Mouse (Mus musculus) kidney, embryonic 16.5 days (tissue): ENCODE measurements around the gene Gm9944. TPM values are rescaled to one million over a fixed set of nuclear protein-coding genes. Genes with fewer than 3 reads are reported as not detected.

Experiments
- ATAC-seq: fragments of 200-750 bp; cut with Nextera tagmentation; 2 replicates; pipeline ENCODE4 v1.8.0; 2017; ENCODE audit warnings: moderate TSS enrichment; ENCODE audit not compliant: low FRiP score, low TSS enrichment
- H3K27ac ChIP-seq: fragments of 300-500 bp; sonication (generic); 2 replicates; pipeline ENCODE4 v1.5.1; 2014; ENCODE audit warnings: low read length
- H3K27me3 ChIP-seq: fragments of 300-500 bp; sonication (generic); 2 replicates; pipeline ENCODE4 v1.6.1; 2014; ENCODE audit warnings: low read length, control low read depth, mixed read lengths; ENCODE audit not compliant: insufficient read depth
- H3K36me3 ChIP-seq: fragments of 300-500 bp; sonication (generic); 2 replicates; pipeline ENCODE4 v1.6.1; 2014; ENCODE audit warnings: low read length, control low read depth, mixed read lengths; ENCODE audit not compliant: insufficient read depth
- H3K4me1 ChIP-seq: fragments of 300-500 bp; sonication (generic); 2 replicates; pipeline ENCODE4 v1.6.1; 2014; ENCODE audit warnings: low read length, control low read depth, mixed read lengths; ENCODE audit not compliant: insufficient read depth
- H3K4me2 ChIP-seq: fragments of 300-500 bp; sonication (generic); replicated peaks from 2 replicates; pipeline ENCODE4 v1.6.1; 2014; ENCODE audit warnings: low read depth, low read length
- H3K4me3 ChIP-seq: fragments of 300-500 bp; sonication (generic); 2 replicates; pipeline ENCODE4 v1.5.1; 2014; ENCODE audit warnings: mild to moderate bottlenecking, low read length
- H3K9ac ChIP-seq: fragments of 300-500 bp; sonication (generic); replicated peaks from 2 replicates; pipeline ENCODE4 v1.6.1; 2014; ENCODE audit warnings: low read length
- H3K9me3 ChIP-seq: fragments of 300-500 bp; sonication (generic); 2 replicates; pipeline ENCODE4 v1.6.1; 2016; ENCODE audit warnings: low read length, control low read depth
- WGBS: fragments of 180-500 bp; shearing (Covaris S2); extraction: QIAGEN DNeasy Blood & Tissue Kit; methylation state at CpG from one replicate; pipeline ENCODE4 v1.1.7; 2014; 5-methylcytosine and 5-hydroxymethylcytosine counted together
- polyA plus RNA-seq: library from polyadenylated mRNA; unstranded; fragments of >200 nt; fragmentation: Nextera tagmentation; extraction: Ambion mirVana; gene quantifications from 2 replicates; pipeline ENCODE4 v1.2.1, GENCODE M21; 2015

The Gm9944 gene
- polyA plus RNA-seq, 1 experiment from 2014 or later: not detected

DNA sequence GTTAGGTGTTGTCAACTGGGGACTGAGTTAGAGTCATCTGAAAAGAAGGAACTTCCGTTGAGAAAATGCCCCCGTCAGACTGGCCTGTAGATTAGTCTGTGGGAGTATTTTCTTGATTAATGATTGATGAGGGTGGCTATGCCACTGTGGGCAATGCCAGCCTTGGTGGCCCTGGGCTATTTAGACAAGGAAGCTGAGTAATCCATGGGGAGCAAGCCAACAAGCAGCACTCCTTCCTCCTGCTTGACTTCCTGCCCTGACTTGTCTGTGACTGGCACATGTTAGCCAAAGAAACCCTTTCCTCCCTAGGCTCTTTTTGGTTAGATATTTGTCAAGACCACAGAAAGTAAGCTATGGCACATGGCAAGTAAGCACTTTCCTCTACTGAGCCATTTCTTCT lies 22.4 kb downstream of the Gm9944 start:
- no peak overlapping the region for H3K27ac ChIP-seq
- no peaks in the 10 kb centered on the region for H3K27me3 ChIP-seq
- no peak overlapping the region for H3K4me2 ChIP-seq
- no peaks in the 10 kb centered on the region for H3K4me1 ChIP-seq
- no peak overlapping the region for H3K4me3 ChIP-seq
- H3K36me3 ChIP-seq: no peaks in the 10 kb centered on the region
- 64% methylated on average over 2 of the region's 2 CpGs for WGBS
- H3K9ac ChIP-seq: no peak overlapping the region
- ATAC-seq: no peak
- no peaks in the 10 kb centered on the region for H3K9me3 ChIP-seq

DNA sequence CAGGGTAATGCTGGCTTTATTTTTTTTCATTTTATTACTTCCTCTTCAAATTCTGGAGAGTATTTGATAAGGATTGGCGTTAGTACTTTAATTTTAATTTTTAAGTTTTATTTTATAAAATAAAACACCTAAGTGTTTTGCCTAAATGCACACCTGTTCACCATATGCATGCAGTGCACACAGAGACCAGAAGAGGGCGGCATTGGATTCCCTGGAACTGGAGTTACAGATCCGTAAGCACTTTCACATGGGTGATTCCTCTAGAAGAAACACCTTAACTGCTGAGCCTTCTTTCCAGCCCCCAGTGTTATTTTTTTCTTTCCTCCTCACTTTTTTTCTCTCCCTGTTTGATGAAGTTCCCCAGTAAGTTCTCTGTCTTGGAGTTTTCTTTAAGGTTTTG lies 24.2 kb downstream of the Gm9944 start:
- Histone ChIP-seq H3K27me3 (no peaks in the 10 kb centered on the region), H3K36me3 (no peaks in the 10 kb centered on the region), H3K4me2 (no peak overlapping the region), H3K9me3 (no peaks in the 10 kb centered on the region), H3K27ac (no peak overlapping the region), H3K4me3 (no peak overlapping the region), H3K9ac (no peak overlapping the region), H3K4me1 (no peaks in the 10 kb centered on the region)
- ATAC-seq: no peak
- 23% methylated on average over 3 of the region's 3 CpGs for WGBS

DNA sequence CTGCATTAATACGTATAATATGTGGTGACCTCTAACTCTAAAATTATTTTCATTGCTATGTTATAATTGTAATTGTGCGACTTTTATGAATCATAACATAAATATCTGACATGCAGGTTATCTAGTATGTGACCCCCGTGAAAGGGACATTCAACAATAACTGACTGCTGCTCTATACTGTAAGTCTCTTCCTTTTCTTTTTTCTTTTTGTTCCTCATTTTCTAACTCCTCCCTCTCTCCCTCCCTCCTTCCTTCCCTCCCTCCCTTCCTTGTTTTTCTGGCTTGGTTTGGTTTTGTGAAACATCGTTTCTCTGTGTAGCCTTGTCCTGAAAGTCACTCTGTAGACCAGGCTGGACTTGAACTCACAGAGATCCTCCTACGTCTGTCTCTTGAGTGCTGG lies 28.5 kb downstream of the Gm9944 start:
- Histone ChIP-seq H3K4me2 (no peak overlapping the region), H3K9ac (no peak overlapping the region), H3K36me3 (no peaks in the 10 kb centered on the region), H3K4me3 (no peak overlapping the region), H3K27me3 (no peaks in the 10 kb centered on the region), H3K9me3 (no peaks in the 10 kb centered on the region), H3K27ac (no peak overlapping the region), H3K4me1 (no peaks in the 10 kb centered on the region)
- WGBS: 75% methylated on average over 5 of the region's 5 CpGs
- ATAC-seq: no peak

DNA sequence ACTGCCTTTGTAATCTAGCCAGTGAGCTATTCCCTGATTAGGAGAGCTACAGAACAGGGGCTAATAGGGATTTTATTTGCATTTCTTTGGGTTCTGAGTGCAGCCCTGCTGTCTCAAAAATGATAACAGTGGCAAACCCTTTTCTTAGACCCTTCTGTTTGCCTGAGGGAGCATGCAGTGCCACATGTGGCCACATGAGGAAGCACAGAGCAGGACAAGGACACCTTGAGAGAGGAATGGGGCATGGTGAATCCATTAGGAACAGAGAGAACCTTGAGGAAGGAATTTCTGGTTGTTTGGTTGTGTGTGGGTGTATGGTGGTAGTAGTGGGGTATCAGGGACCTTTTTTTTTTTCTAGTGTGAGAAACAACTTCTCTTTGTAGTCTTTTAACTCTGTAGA lies 32.5 kb downstream of the Gm9944 start:
- Histone ChIP-seq H3K9ac (no peak overlapping the region), H3K4me2 (no peak overlapping the region), H3K36me3 (no peaks in the 10 kb centered on the region), H3K27ac (no peak overlapping the region), H3K4me1 (no peaks in the 10 kb centered on the region), H3K4me3 (no peak overlapping the region), H3K9me3 (no peaks in the 10 kb centered on the region), H3K27me3 (no peaks in the 10 kb centered on the region)
- no peak for ATAC-seq

DNA sequence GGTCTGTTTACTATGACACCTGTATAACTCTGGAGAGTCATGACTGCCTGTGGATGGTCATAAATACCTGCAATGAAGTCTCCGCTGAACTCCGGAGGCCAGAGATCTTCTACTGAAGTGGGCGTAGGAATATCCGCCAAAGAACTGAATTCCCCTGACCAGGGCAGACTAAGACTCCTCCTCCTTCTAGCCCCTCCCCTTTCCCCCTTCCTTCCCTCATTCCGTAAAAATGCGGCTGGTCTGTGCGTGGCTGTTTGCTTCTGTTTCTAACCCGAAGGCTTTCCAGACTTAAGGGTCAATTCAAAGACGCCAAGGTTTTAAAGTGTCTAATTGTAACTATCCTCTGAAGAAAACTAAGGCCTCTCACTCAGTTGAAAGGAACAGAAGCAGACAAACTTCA lies 44.8 kb downstream of the Gm9944 start, which contains the start of gene Pramef12:
TSS of gene Pramef12 (minus strand) at position 175 of the 400 bp plus-strand sequence.
- H3K36me3 ChIP-seq: no peaks in the 10 kb centered on the region
- ATAC-seq: no peak
- no peak within 1 kb of the TSS for H3K4me3 ChIP-seq
- no peaks in the 10 kb centered on the region for H3K27me3 ChIP-seq
- H3K4me1 ChIP-seq: no peaks in the 10 kb centered on the region
- no peak within 1 kb of the TSS for H3K4me2 ChIP-seq
- H3K9me3 ChIP-seq: no peaks in the 10 kb centered on the region
- H3K9ac ChIP-seq: no peak within 1 kb of the TSS
- H3K27ac ChIP-seq: no peak within 1 kb of the TSS
- WGBS: 74% methylated on average over 9 of the region's 9 CpGs

DNA sequence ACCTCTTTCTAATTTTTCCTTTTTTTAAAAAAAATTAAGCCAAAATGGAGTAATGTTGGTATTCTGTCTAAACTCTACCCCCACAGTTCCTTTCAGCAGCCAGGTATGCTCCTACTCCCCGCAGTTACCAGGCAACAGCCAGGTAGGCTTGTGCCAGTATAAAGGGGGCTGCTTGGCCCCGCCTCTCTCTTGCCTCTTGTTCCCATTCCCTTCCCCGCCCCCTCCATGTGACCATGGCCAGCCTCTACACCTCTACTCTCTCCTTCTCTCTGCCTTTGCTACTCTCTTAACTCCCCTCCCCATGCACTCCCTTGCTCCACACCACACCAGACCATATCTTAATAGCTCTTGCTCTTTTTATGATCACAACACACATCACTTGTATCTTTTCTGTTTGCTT lies 46.9 kb downstream of the Gm9944 start:
- no peaks in the 10 kb centered on the region for H3K4me1 ChIP-seq
- no peak for ATAC-seq

DNA sequence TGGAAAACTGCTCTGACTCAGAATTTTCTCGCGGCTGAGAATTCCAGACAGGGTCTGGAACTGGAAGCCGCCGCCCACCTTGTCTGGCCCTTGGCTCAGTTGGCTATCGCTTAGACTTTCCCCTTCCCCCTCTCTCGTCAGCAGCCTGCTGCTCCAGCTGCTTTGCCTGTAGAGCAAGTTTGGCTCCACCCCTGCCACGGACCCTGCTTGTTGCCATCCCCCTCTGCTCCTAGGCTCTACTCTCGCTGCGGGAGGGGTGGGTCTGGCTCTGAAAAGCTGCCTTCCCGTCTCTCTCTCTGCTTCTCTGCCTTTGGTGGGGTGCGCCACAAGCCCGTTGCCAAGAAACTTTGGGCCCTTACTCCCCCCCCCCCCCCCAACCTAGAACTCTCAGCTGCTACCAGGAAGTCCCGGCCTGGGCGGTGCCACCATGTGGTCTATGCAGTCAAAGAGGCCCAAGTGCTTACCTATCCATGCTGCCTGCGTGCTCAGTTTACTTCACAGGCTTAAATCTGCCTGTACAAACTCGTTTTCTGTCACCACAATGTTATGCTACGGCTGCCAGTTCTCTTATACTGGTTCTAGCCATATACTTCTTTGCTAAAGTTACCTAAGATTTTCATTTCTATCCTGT lies 48.5 kb downstream of the Gm9944 start:
- Histone ChIP-seq H3K27ac (0 out of 2 replicates have a peak overlapping the region, but pooled peaks have one; percentile 6), H3K36me3 (no peaks in the 10 kb centered on the region)

More for the DNA sequence above, 46.9 kb downstream of the Gm9944 start:
- Histone ChIP-seq H3K4me3 (no peak overlapping the region), H3K9me3 (no peaks in the 10 kb centered on the region), H3K4me2 (no peak overlapping the region), H3K27me3 (no peaks in the 10 kb centered on the region), H3K36me3 (no peaks in the 10 kb centered on the region), H3K27ac (no peak overlapping the region), H3K9ac (no peak overlapping the region)
- WGBS: 62% methylated on average over 3 of the region's 3 CpGs

More for the DNA sequence above, 48.5 kb downstream of the Gm9944 start:
- H3K9ac ChIP-seq: peak overlapping the region; percentile 49
- no peaks in the 10 kb centered on the region for H3K27me3 ChIP-seq
- peak; percentile 95 for ATAC-seq
- H3K4me2 ChIP-seq: peak overlapping the region; percentile 59
- no peaks in the 10 kb centered on the region for H3K4me1 ChIP-seq
- H3K4me3 ChIP-seq: peak overlapping the region; percentile 43
- no peaks in the 10 kb centered on the region for H3K9me3 ChIP-seq
- WGBS: 4% methylated on average over 17 of the region's 17 CpGs

Other genes starting within 250 kb of the Gm9944 start
- gene C87977, start 240.0 kb downstream of the Gm9944 start, polyA plus RNA-seq: not detected in 2 replicates
- gene Pramel5, start 172.8 kb downstream of the Gm9944 start, polyA plus RNA-seq: not detected in 2 replicates
- not detected in 2 replicates for gene Gm13128, start 123.1 kb downstream of the Gm9944 start, polyA plus RNA-seq
- not detected in 2 replicates for gene Gm13119, start 95.4 kb downstream of the Gm9944 start, polyA plus RNA-seq
- gene Pramef20, start 75.4 kb downstream of the Gm9944 start, polyA plus RNA-seq: not detected in 2 replicates
- 0.21 and 0.36 TPM in 2 replicates for gene Pramef12, start 44.9 kb downstream of the Gm9944 start, polyA plus RNA-seq
- not detected in 2 replicates for gene 1700012P22Rik, start 14.5 kb downstream of the Gm9944 start, polyA plus RNA-seq
- not detected in 2 replicates for gene Aadacl3, start 10.4 kb upstream of the Gm9944 start, polyA plus RNA-seq
- not detected in 2 replicates for gene 9430007A20Rik, start 66.5 kb upstream of the Gm9944 start, polyA plus RNA-seq
- gene Gm13124, start 111.8 kb upstream of the Gm9944 start, polyA plus RNA-seq: not detected in 2 replicates
- gene Aadacl4, start 160.4 kb upstream of the Gm9944 start, polyA plus RNA-seq: not detected in 2 replicates
- not detected in 2 replicates for gene Gm436, start 233.1 kb upstream of the Gm9944 start, polyA plus RNA-seq